Mouse (Mus musculus) erythroblast, embryonic 14.5 days (primary cell): ENCODE results near the gene Htr1f.

ENCODE experiments used
- GATA1 ChIP-seq: IDR thresholded peaks from 2 replicates; pipeline ENCODE4 v1.6.1; 2012; ENCODE audit warnings: low read length, inconsistent platforms, mixed read lengths
- TAL1 ChIP-seq: IDR thresholded peaks from 3 replicates; pipeline ENCODE4 v1.6.1; 2012; ENCODE audit warnings: low read length, inconsistent platforms, mixed read lengths

- TF ChIP-seq TAL1 (no peak), GATA1 (no peak)
Measured at GRCm38 (mm10) chr16:64883896-64884295, 221.8 kb downstream of the Htr1f start.
